Mouse (Mus musculus): ENCODE data around the gene Gm17387. TPM values are rescaled to one million over a fixed set of nuclear protein-coding genes. Genes with fewer than 3 reads are reported as not detected.

Gm17387 gene
- total and polyA plus RNA-seq, 2 experiments from 2014 or later: not detected

DNA sequence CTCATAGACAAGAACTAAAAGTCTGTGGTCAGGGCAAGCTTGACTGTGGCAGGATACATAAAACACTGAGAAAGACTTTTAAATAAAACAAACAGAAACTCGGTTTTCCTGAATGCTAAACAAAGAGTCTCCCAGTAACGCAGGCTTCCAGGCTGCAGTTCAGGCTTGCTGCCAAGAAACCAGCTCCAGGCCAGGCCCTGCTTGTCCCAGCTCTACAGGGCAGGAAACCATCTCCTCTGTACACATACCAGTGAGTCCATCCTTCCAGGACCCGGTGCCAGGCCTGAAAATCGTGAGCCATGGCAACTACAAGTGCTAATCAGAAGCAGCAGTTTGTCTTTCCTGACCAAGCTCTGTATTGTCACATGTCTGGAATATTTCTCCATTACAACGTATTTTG is 12.7 kb downstream of the Gm17387 start:
- Histone ChIP-seq H3K27ac (ENCODE audit: low read depth, low read length) (peak overlapping the region; percentile 47; the same call in 1 of the 2 replicates), H3K4me3 (ENCODE audit: low read depth, low read length) (no peak overlapping the region), H3K9me3 (ENCODE audit: low read length) (no peaks in the 10 kb centered on the region), H3K27me3 (ENCODE audit: insufficient read depth, low read length) (no peaks in the 10 kb centered on the region), H3K36me3 (ENCODE audit: insufficient read depth, low read length) (no peaks in the 10 kb centered on the region), H3K9ac (replicated peaks; ENCODE audit: low read length, poor library complexity, severe bottlenecking) (no peak overlapping the region), H3K4me1 (ENCODE audit: insufficient read depth, low read length) (no peaks in the 10 kb centered on the region), H3K4me2 (ENCODE audit: low read depth, low read length, poor library complexity, severe bottlenecking) (no peak overlapping the region)
- no peak for TF ChIP-seq CTCF (IDR thresholded peaks at IDR 0.05)
- DNase-seq (ENCODE audit: low spot score) (peak; percentile 83), ATAC-seq (ENCODE audit: low FRiP score) (peak; percentile 52; the same call in 1 of the 2 replicates)
- WGBS: 35% methylated on average over 5 of the region's 5 CpGs

DNA sequence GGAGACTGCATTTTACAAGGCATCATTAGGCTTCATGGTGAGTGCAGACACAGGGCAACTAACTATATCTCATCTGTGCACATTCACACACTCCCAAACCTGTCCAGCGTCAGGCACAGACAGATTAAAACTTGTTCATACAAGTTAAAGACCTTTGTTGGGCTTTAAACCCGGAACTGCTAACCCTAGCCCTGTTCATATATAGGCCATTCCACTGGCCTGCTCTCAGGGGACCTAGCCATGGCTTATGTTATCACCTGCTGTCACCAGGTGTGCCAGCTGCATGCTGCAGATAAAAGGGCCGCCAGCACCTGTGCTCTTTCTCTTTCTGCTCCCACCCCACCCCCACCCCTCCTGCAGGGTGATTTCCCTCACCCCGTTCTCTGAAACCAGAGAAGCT is 13.6 kb downstream of the Gm17387 start:
- Histone ChIP-seq H3K9me3 (ENCODE audit: low read length) (no peaks in the 10 kb centered on the region), H3K9ac (replicated peaks; ENCODE audit: low read length, poor library complexity, severe bottlenecking) (no peak overlapping the region), H3K4me2 (ENCODE audit: low read depth, low read length, poor library complexity, severe bottlenecking) (no peak overlapping the region), H3K36me3 (ENCODE audit: insufficient read depth, low read length) (no peaks in the 10 kb centered on the region), H3K4me1 (ENCODE audit: insufficient read depth, low read length) (no peaks in the 10 kb centered on the region), H3K27ac (ENCODE audit: low read depth, low read length) (no peak overlapping the region), H3K27me3 (ENCODE audit: insufficient read depth, low read length) (no peaks in the 10 kb centered on the region), H3K4me3 (ENCODE audit: low read depth, low read length) (no peak overlapping the region)
- TF ChIP-seq CTCF (IDR thresholded peaks at IDR 0.05): no peak
- DNase-seq (ENCODE audit: low spot score) (no peak), ATAC-seq (ENCODE audit: low FRiP score) (no peak)
- WGBS: 53% methylated on average over 4 of the region's 4 CpGs

GRCm38 (mm10) chr7:141046931-141047580 is 18.1 kb downstream of the Gm17387 start:
- DNase-seq (ENCODE audit: low spot score): no peak

GRCm38 (mm10) chr7:141047581-141048225 is 18.8 kb downstream of the Gm17387 start:
- peak overlapping the region; percentile 38 for H3K4me3 ChIP-seq (ENCODE audit: low read depth, low read length)
- no peaks in the 10 kb centered on the region for H3K36me3 ChIP-seq (ENCODE audit: insufficient read depth, low read length)
- ATAC-seq (ENCODE audit: low FRiP score) (peak; percentile 83), DNase-seq (ENCODE audit: low spot score) (peak; percentile 83)
- WGBS: 6% methylated on average over 14 of the region's 19 CpGs
- H3K27ac ChIP-seq (ENCODE audit: low read depth, low read length): peak overlapping the region; percentile 63
- TF ChIP-seq CTCF (IDR thresholded peaks at IDR 0.05): no peak
- no peaks in the 10 kb centered on the region for H3K4me1 ChIP-seq (ENCODE audit: insufficient read depth, low read length)
- no peaks in the 10 kb centered on the region for H3K9me3 ChIP-seq (ENCODE audit: low read length)
- H3K9ac ChIP-seq (replicated peaks; ENCODE audit: low read length, poor library complexity, severe bottlenecking): peak overlapping the region; percentile 52; the same call in 1 of the 2 replicates
- no peaks in the 10 kb centered on the region for H3K27me3 ChIP-seq (ENCODE audit: insufficient read depth, low read length)
- H3K4me2 ChIP-seq (ENCODE audit: low read depth, low read length, poor library complexity, severe bottlenecking): peak overlapping the region; percentile 87

More at GRCm38 (mm10) chr7:141046931-141047580, 18.1 kb downstream of the Gm17387 start:
- Histone ChIP-seq H3K27ac (ENCODE audit: low read depth, low read length) (0 out of 2 replicates have a peak overlapping the region, but pooled peaks have one; percentile 18), H3K4me1 (ENCODE audit: insufficient read depth, low read length) (no peaks in the 10 kb centered on the region), H3K9me3 (ENCODE audit: low read length) (no peaks in the 10 kb centered on the region), H3K9ac (replicated peaks; ENCODE audit: low read length, poor library complexity, severe bottlenecking) (no peak overlapping the region), H3K27me3 (ENCODE audit: insufficient read depth, low read length) (no peaks in the 10 kb centered on the region), H3K4me3 (ENCODE audit: low read depth, low read length) (no peak overlapping the region), H3K36me3 (ENCODE audit: insufficient read depth, low read length) (no peaks in the 10 kb centered on the region), H3K4me2 (ENCODE audit: low read depth, low read length, poor library complexity, severe bottlenecking) (peak overlapping the region; percentile 87; the same call in 1 of the 2 replicates)
- TF ChIP-seq CTCF (IDR thresholded peaks at IDR 0.05): no peak
- no peak for ATAC-seq (ENCODE audit: low FRiP score)
- 72% methylated on average over 6 of the region's 6 CpGs for WGBS

- ATAC-seq (ENCODE audit: low FRiP score): peak; percentile 91
Observed at GRCm38 (mm10) chr7:141048226-141049218, 19.6 kb downstream of the Gm17387 start.

More at GRCm38 (mm10) chr7:141048226-141049218, 19.6 kb downstream of the Gm17387 start:
- no peaks in the 10 kb centered on the region for H3K27me3 ChIP-seq (ENCODE audit: insufficient read depth, low read length)
- H3K9ac ChIP-seq (replicated peaks; ENCODE audit: low read length, poor library complexity, severe bottlenecking): peak overlapping the region; percentile 52
- H3K27ac ChIP-seq (ENCODE audit: low read depth, low read length): peak overlapping the region; percentile 63
- no peaks in the 10 kb centered on the region for H3K4me1 ChIP-seq (ENCODE audit: insufficient read depth, low read length)
- H3K9me3 ChIP-seq (ENCODE audit: low read length): no peaks in the 10 kb centered on the region
- peak overlapping the region; percentile 38 for H3K4me3 ChIP-seq (ENCODE audit: low read depth, low read length)
- H3K36me3 ChIP-seq (ENCODE audit: insufficient read depth, low read length): no peaks in the 10 kb centered on the region
- H3K4me2 ChIP-seq (ENCODE audit: low read depth, low read length, poor library complexity, severe bottlenecking): peak overlapping the region; percentile 87
- peak; percentile 91 for TF ChIP-seq CTCF (IDR thresholded peaks at IDR 0.05)
- 8% methylated on average over 21 of the region's 21 CpGs for WGBS
- peak; percentile 94 for DNase-seq (ENCODE audit: low spot score)

Measured in midbrain, postnatal 0 days (tissue).